ENCODE assay signal across 18 mouse cellular contexts in the genomic region with DNA sequence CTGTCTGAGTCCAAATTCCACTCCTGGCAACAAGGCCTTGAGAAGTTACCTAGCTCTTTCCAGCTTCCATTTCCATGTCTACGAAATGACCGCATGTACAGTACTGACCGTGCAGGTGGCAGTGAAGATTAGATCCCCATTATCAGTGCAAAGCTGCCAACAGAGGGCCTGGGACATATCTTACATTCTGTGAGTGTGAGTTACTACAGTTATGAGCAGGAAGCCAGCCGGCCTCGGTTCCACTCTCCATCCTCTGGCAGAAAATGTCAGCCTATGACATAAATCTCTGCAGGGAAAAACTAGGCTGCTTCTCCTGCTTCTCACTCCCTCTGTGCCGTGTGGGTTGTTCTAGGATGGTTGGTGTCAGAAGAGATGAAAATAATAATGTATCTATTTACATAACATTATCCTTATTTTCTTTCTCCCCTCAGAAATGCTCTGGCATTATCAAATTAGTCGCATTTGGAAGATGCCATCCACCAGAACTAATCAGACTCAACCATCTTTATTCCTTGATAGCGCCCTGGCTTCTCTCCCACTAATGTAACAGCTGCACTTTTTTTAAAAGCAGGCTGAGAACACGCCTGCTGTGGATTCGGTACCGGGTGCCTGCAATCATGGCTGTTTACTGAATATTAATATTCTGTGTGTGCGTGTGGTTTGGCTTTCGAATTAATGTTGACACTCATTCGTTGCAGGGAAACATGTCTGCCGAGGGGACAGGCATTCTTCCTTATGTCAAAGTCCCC.
DNase-seq lines count a peak whose midpoint lies in the region; ATAC-seq lines count a peak whose summit lies in the region.
"Had no signal": no experiment of that assay in that cellular context is flagged by ENCODE, and none has a peak within 500 bp of the region (broad histone marks: within the 10 kb centered on the region; RNA-seq: fewer than 3 reads in every experiment).

No protein-coding gene starts in this region.

- ATAC-seq in forebrain, embryonic 15.5 days (replicated peaks): peak; percentile 74
- ATAC-seq in forebrain, embryonic 11.5 days (replicated peaks; ENCODE audit: low FRiP score): no peak
- ATAC-seq in hindbrain, embryonic 15.5 days (ENCODE audit: low FRiP score, low read depth): 0 out of 2 replicates have a peak, but pooled peaks have one; percentile 51
- no peak for ATAC-seq in hindbrain, embryonic 11.5 days (ENCODE audit: low FRiP score)
- ATAC-seq in erythroblast, adult 5-6 weeks (replicated peaks; ENCODE audit: low FRiP score, poor library complexity, severe bottlenecking): no peak

- no peak for DNase-seq in forebrain, embryonic 11.5 days (ENCODE audit: low spot score)
- DNase-seq in hindbrain, embryonic 11.5 days (ENCODE audit: low spot score): no peak
- DNase-seq in right cerebral cortex, postnatal 4 days: peak; percentile 14
- DNase-seq in right cerebral cortex, postnatal 25 days: no peak
- DNase-seq in left cerebral cortex, postnatal 10 days (ENCODE audit: extremely low spot score in 1 of 2, low spot score in 2 of 2): no peak
- DNase-seq: cerebellum, postnatal 10 days; gastrocnemius, adult 2 months; kidney, adult 2 months; kidney, postnatal 4 days; spleen, adult 18-20 months had no signal

- intact Hi-C loops in left cerebral cortex, postnatal 10 days (cut with DNase I): no loop called here

- H3K27ac ChIP-seq in forebrain, embryonic 15.5 days (replicated peaks): peak overlapping the region; percentile 71
- no peak overlapping the region for H3K27ac ChIP-seq in forebrain, embryonic 11.5 days (ENCODE audit: low read depth, low read length)
- peak overlapping the region; percentile 1; the same call in 1 of the 2 replicates for H3K27ac ChIP-seq in hindbrain, embryonic 15.5 days (replicated peaks)
- no peak overlapping the region for H3K27ac ChIP-seq in hindbrain, embryonic 11.5 days (ENCODE audit: low read depth, low read length)
- H3K27ac ChIP-seq: gastrocnemius, adult 2 months; limb, embryonic 13.5 days; macrophage had no signal

- H3K36me3 ChIP-seq in forebrain, embryonic 15.5 days: no peaks in the 10 kb centered on the region
- H3K36me3 ChIP-seq in forebrain, embryonic 11.5 days (ENCODE audit: control insufficient read depth, insufficient read depth, low read length): no peaks in the 10 kb centered on the region
- H3K36me3 ChIP-seq in hindbrain, embryonic 15.5 days: no peaks in the 10 kb centered on the region
- no peaks in the 10 kb centered on the region for H3K36me3 ChIP-seq in hindbrain, embryonic 11.5 days (ENCODE audit: control insufficient read depth, insufficient read depth, low read length)
- H3K36me3 ChIP-seq: limb, embryonic 13.5 days had no signal

- H3K4me3 ChIP-seq in forebrain, embryonic 15.5 days: no peak overlapping the region
- no peak overlapping the region for H3K4me3 ChIP-seq in forebrain, embryonic 11.5 days (ENCODE audit: low read depth, low read length)
- H3K4me3 ChIP-seq in hindbrain, embryonic 15.5 days: no peak overlapping the region
- no peak overlapping the region for H3K4me3 ChIP-seq in hindbrain, embryonic 11.5 days (ENCODE audit: low read depth, low read length)
- H3K4me3 ChIP-seq: erythroblast, embryonic 14.5 days; gastrocnemius, adult 2 months; limb, embryonic 13.5 days; myocyte had no signal

- no peak overlapping the region for H3K9ac ChIP-seq in forebrain, embryonic 15.5 days (replicated peaks)
- H3K9ac ChIP-seq in forebrain, embryonic 11.5 days (ENCODE audit: low read length): no peak overlapping the region
- H3K9ac ChIP-seq in hindbrain, embryonic 15.5 days: no peak overlapping the region
- no peak overlapping the region for H3K9ac ChIP-seq in hindbrain, embryonic 11.5 days (ENCODE audit: low read depth, low read length)
- H3K9ac ChIP-seq: limb, embryonic 13.5 days had no signal

- WGBS in forebrain, embryonic 15.5 days: 50% methylated on average over 15 of the region's 15 CpGs
- WGBS in forebrain, embryonic 11.5 days: 89% methylated on average over 15 of the region's 15 CpGs
- 56% methylated on average over 15 of the region's 15 CpGs for WGBS in hindbrain, embryonic 15.5 days
- 91% methylated on average over 15 of the region's 15 CpGs for WGBS in hindbrain, embryonic 11.5 days

- no peaks in the 10 kb centered on the region for H3K9me3 ChIP-seq in forebrain, embryonic 15.5 days
- no peaks in the 10 kb centered on the region for H3K9me3 ChIP-seq in forebrain, embryonic 11.5 days (ENCODE audit: control insufficient read depth, low read length)
- H3K9me3 ChIP-seq in hindbrain, embryonic 15.5 days: no peaks in the 10 kb centered on the region
- no peaks in the 10 kb centered on the region for H3K9me3 ChIP-seq in hindbrain, embryonic 11.5 days (ENCODE audit: control insufficient read depth, low read length)
- H3K9me3 ChIP-seq: limb, embryonic 13.5 days had no signal

- H3K27me3 ChIP-seq in forebrain, embryonic 15.5 days: no peaks in the 10 kb centered on the region
- H3K27me3 ChIP-seq in forebrain, embryonic 11.5 days (ENCODE audit: control insufficient read depth, insufficient read depth, low read length): no peaks in the 10 kb centered on the region
- H3K27me3 ChIP-seq in hindbrain, embryonic 15.5 days: no peaks in the 10 kb centered on the region
- H3K27me3 ChIP-seq in hindbrain, embryonic 11.5 days (ENCODE audit: control insufficient read depth, insufficient read depth, low read length): no peaks in the 10 kb centered on the region
- H3K27me3 ChIP-seq: limb, embryonic 13.5 days had no signal

- no peak overlapping the region for H3K4me2 ChIP-seq in forebrain, embryonic 15.5 days (replicated peaks)
- H3K4me2 ChIP-seq in forebrain, embryonic 11.5 days (ENCODE audit: low read depth, low read length, severe bottlenecking): no peak overlapping the region
- no peak overlapping the region for H3K4me2 ChIP-seq in hindbrain, embryonic 15.5 days
- H3K4me2 ChIP-seq in hindbrain, embryonic 11.5 days (replicated peaks; ENCODE audit: low read depth, low read length): no peak overlapping the region
- H3K4me2 ChIP-seq: heart, embryonic 11.5 days; limb, embryonic 13.5 days had no signal

- peaks cover 21% of the 10 kb centered on the region for H3K4me1 ChIP-seq in forebrain, embryonic 15.5 days
- H3K4me1 ChIP-seq in forebrain, embryonic 11.5 days (replicated peaks; ENCODE audit: control insufficient read depth, insufficient read depth, low read length): no peaks in the 10 kb centered on the region
- H3K4me1 ChIP-seq in hindbrain, embryonic 15.5 days (replicated peaks): peaks cover 12% of the 10 kb centered on the region
- no peaks in the 10 kb centered on the region for H3K4me1 ChIP-seq in hindbrain, embryonic 11.5 days (replicated peaks; ENCODE audit: control insufficient read depth, insufficient read depth, low read length)

Comparison
In these comparisons a context has a peak if more than half of its experiments do, and no peak if none do; other contexts are left out.
1. ATAC-seq: peak in forebrain, embryonic 15.5 days (single experiment) and hindbrain, embryonic 15.5 days (single experiment); none in forebrain, embryonic 11.5 days (single experiment), hindbrain, embryonic 11.5 days (single experiment) and erythroblast, adult 5-6 weeks (single experiment).
2. H3K27ac ChIP-seq: peak in forebrain, embryonic 15.5 days (single experiment) and hindbrain, embryonic 15.5 days (single experiment); none in forebrain, embryonic 11.5 days (single experiment) and hindbrain, embryonic 11.5 days (single experiment).